Mouse (Mus musculus) liver (tissue): ENCODE data around the gene Alms1.
"Not testable (repeated sequence)": the region's sequence is repeated elsewhere in the genome, so short reads cannot be mapped to it uniquely, and the experiment has no call there.

ENCODE experiments used
- DNase-seq: peaks from one replicate; pipeline ENCODE4 v3.0.0-alpha.2; 2020; ENCODE audit warnings: mixed read lengths

The Alms1 gene

DNA sequence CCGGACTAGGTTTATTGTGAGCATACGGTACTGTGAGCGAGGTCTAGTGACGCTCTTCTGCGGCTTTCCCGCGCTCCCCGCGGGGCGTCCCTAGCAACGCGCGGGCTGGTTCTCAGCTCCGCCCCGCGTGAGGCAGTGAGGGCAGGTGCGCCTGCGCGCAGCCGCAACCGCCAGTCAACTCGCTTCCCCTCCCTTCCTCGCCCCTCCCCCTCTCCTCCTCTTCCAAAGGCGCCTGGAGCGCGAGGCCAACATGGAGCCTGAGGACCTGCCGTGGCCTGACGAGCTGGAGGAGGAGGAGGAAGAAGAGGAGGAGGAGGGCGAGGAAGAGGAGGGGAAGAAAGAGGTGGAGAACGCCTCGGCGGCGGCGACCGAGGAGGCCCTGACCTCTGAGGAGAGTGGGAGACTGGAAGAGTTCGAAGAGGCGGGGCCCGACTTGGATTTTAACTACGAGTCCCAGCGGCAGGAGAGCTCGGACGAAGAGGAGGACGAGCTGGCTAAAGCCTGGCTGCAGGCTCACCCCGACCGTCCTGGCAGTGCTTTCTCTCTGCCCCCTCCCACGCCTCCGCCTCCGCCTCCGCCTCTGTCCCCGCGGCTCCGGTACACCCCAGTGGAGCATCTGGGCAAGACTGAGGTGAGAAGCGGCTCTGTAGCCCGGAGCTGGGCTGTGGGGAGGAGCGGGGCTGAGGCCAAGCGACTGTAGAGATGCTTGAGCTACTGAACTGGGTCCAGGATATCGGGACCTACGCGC is at the start of gene Alms1:
Alms1 (plus strand) TSS at position 136 of the 748 bp plus-strand sequence.
- DNase-seq = peak; percentile 96

DNA sequence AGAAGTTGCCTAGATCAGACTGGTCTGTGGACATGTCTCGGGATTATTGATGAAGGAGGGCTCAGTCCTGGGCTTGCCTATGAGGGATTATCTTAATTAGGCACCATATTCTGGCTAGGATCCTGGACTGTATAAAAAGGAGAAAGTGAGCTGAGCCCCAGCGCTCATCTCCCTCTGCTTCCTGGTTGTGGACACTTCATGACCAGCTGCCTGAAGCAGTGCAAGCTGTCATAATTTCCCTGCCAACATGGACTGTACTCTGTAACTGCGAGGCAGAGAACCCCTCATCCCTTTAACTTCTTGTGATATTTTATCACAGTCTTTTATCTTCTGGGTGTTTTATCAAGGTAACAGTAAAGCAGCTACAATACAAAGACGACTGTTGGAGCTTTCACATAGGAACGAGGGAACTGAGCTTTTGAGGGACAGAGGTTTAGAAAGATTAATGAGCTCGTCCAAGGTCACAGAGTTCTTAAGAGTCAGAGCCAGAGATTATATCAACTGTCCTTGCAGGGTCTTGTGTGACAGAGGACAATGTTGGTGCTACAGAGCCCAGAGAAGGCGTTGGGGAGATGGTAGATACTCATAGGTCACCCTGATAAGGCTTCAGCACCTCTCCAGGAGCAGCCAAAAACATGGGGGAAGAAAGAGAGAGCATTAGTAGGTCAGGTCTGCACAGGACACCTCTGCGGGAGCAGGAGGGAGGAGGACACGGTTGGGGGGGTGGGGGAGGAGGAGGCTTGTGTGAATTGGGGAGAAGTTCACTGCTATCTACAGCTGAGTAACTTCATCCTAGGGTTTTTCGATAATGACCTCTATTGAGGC is 43.8 kb upstream of the Alms1 start:
- DNase-seq = no peak

DNA sequence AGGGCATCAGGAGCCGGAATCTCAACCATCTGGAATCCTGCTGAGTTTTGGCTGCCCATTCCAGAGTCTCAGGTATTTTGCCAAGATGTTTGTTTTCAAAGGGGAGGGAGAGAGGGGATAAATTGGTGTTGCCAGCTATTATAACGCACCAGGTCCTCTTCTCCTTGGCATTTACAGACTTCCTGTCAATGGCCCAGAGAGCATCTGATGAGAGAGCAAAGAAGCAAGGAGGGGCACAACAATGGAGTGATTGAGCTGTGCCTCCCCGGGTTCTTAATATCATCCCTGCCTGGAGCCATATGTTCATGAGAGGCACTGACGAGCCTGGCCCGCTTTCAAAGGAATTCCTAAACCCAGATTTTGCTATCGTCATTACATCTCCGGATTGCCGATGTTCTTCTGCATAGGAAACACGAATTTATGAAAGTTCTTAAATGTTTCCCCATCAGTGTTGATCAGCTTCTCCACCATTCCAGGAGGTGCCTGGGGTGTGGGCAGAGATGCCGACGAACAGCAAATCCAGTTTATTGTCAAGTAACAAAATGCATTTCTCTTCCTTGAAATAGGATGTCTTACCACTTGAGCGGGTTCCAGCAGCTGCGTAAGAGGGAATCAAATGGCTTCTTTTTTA is 43.0 kb upstream of the Alms1 start:
- DNase-seq = no peak

DNA sequence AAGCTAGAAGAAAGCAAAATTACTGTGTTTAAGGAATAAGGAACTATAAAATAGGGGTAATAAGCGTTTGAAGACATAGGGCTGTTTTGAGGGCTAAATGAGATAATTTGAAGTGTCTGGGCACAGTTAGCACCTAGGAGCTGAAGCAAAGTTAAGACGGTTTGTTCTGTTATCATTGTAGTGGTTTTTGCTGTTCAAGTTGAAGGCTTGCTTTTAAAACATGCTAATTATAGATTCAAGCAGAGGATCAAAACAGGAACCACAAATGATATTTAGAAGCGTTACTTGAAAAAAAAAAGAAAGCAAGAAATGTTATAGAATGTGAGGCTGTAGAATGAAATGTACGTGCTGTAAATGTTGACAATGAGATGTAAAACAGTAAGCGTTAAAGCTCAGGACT is 39.7 kb upstream of the Alms1 start:
- no peak for DNase-seq

DNA sequence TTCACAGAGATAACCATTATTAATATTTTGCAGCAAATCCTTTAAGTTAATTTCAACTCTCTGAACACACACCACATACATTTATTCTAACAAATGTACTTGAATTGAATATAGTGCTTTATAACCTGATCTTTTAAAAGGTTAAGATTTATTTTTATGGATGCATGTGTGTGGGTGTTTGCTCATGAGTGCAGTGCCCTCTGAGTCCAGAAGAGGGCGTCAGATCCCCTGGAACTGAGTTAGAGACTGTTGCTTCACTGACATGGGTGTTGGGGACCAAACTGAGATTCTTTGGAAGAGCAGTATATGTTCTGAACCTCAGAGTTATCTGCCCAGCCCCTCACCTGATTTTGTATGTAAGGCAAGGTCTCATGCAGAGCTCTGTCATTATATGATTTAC is 25.0 kb upstream of the Alms1 start:
- DNase-seq = no peak

DNA sequence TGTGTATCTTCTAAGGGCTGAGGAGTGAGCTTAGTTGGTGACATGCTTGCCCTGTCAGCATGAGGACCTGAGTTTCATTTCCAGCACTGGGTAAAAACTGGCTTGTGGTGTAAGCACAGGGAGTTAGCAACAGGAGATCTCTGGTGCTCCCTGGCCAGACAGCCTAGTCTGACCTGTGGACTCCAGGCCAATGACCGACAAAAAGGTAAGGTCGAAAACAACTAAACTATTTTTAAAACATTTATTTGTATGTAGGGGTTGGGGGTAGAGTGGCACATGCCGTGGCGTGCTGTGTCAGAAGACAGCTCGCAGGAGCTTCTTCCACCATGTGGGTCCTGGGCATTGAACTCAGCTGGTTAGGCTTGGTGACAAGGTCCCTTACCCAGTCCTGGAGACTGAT is 14.5 kb upstream of the Alms1 start:
- DNase-seq = no peak

DNA sequence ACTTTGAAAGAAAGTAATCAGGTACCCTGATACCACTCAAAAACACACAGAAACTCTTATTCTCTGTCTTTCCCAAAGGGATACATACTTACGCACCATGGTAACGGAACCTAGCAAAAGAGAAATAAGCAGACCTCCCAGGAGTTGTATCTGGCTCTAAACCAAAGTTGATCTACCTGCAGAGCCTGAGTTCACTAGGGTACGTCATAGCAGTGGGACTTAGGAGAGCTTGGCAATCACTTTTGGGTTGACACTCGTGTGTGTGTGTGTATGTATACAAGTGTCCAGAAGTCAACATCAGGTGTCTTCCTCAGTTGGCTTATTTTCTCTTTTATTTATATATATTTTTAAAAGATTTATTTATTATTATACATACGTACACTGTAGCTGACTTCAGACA is 5.6 kb upstream of the Alms1 start:
- DNase-seq = no peak

DNA sequence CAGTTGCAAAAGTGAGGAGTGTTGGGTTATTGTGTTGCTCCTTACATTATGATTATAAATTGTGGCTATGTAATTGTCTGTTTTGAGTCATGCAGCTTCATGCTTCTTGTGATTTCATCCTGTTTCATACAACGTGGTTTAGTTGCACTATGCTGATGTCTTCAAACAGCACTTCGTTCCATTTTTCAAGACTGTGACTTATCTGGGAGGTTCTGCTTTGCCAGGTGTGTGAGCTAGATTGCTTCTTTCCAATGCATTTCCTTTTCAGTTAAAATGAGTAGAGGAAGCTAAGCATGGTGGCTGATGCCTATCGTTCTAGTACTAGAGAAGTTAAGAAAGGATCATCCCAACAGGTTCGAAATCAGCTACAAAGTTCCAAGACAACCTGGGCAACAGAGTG is 2.7 kb upstream of the Alms1 start:
- no peak for DNase-seq

DNA sequence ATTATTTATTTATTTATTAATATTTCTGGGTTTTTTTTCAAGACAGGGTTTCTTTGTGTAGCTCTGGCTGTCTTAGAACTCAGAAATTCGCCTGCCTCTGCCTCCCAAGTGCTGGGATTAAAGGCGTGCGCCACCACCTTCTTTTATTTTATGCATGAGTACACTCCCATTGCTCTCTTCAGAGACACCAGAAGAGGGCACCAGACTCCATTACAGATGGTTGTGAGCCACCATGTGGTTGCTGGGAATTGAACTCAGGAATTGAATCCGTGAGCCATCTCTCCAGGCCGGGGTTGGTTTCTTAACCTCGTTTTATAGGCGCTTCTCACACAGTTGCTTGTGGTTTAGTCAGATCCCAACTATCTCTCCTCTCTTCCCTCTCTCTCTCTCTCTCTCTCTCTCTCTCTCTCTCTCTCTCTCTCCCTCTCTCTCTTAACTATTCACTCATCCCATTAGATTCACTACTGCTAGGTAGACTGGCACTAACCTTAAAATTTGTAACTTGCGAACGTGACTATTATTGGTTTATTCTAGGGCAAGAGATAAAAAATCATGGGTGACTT is 445 bp upstream of the Alms1 start:
- DNase-seq = peak; percentile 9

DNA sequence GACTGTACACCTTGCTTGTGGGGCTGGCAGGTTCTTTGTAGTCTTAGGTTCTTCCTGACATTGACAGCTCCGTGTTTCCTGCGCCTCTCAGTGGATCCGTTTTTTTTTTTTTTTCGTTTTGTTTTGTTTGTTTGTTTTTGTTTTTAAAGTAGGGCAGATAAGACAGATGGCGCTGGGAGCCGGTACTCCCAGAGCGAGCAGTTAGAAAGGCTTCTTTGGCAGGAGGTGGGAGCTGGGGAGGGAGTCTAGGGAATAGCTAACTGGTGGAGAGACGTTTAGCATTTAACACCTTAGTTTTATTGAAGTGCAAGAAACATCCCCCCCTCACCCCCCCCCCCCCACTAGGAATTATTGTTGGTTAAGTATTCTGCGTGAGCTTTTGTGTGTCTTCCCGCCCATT is 833 bp downstream of the Alms1 start:
- no peak for DNase-seq

DNA sequence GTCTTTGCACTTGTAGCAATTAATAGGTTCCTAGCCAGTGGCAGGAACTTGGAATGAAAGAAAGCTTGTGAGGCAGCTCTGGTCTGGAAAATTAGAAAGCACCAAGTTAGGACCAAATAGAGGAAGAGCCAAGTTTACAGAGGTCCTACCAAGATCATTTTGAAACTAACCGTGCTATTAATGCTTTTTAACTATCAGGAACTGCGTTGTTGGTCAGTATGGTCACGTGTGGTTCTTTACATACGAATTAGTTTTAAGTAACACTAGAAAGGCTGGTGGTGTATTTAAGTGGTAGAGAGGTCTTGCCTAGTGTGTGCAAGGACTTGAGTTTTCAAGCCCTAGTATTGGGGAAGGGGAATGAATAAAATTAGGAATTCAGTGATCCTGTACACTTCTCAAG is 1.2 kb downstream of the Alms1 start:
- DNase-seq = no peak

DNA sequence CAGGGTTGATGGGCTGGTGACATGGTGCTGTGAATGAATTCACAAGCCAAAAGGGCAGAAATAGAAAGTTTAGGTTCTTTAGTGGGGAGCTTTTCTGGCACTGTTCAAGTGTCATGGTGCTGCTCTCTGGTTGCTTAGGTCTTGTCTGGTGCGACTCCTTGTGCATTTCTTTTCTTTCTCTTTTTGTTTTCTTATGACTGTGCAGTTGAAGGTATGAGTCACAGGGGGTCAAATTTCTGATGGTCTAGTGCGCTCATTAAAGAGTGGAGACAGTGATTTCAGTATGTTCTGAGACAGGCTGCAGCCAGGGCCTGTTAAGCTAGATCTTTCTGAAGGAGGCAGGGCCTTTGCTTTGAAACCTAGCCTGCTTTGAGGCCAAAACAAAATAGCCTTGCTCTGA is 2.8 kb downstream of the Alms1 start:
- DNase-seq = no peak

DNA sequence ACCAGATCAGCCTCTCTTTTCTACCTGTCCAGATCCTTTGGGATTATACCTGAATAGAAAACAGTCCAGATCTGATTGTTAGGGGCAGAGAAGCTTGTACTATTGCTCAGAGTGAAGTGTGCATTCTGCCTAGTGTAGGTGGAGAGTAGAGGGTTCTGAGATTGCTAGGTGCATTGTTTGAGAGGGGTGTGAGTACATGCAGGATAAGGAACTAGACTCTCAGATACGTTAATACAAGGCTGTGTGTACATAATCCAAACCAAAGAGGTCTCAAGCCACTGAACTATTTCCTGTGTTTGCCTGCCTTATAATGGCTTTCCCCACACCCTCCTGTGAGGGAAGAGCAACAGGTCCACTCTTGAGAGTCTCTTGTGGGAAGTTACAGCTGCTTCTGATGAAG is 12.0 kb downstream of the Alms1 start:
- no peak for DNase-seq

DNA sequence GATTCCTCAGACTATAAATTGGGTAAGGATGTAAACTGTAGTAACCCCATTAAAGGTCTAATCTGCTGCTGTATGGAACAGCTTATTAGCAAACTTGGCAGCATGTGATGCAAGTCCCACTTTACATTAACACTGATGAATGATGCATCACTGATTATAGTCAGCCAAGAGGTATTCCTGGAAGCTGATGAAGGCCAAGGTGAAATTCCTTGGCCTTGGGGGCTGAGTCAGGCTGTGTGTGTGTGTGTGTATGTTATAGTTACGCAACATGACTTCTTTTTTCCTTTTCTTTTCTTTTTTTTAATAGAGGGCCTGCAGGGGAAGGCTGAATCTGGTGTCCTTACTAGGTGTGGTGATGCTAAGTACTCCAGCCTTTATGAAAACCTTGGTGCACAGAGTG is 23.2 kb downstream of the Alms1 start:
- no peak for DNase-seq

DNA sequence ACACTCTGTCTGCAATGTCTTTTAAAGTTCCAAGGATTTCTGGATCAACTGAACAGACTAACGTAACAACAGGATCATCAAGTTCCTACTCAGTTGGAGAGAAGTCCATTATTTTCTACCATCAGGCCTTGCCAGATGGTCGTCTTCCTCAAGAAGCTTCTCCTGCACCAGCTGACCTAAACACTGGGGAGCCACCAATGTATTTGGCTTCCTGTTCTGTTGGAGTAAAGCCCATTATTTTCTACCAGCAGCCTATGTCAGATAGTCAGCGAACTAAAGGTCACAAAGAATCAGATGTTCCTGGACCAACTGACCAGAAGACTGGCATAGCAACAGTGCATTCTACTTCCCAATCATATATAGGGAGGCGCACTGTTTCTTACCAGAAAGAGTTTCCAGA is 33.5 kb downstream of the Alms1 start:
- DNase-seq = no peak

DNA sequence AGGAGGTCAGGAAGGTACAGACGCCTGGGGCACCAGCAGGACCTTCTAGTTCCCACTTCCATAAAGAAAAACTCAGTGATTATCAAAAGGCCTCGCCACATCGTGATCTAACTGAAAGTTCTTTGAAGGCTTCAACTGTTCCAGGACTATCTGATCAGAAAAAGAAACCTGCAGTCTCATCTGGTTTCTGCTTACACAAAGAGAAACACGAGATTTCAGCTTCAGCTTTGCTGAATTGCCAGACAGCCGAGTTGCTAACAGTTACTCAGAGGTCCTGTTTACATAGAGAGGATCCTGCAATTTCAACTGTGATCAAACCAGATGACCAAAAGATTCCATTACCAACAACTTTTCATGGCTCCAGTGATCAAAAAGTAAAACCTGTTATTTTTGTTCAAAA is 34.3 kb downstream of the Alms1 start:
- DNase-seq = no peak

DNA sequence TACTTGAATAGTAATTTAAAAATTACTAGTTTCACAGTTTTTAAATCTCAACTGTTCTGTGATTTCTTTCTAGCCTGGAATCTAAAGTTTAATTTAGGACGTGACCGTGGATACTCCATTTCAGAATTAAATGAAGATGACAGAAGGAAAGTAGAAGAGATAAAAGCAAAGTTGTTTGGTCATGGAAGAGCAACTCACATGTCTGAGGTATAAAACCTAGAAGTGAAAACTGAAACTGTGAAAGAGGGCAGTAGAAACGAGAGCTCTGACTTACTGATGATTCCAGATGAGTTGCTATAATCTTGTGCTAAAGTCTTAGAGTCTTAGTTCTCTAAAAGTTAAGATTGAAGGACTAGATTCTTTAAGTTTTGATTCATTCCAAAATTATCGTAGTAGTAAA is 37.2 kb downstream of the Alms1 start:
- DNase-seq = no peak

DNA sequence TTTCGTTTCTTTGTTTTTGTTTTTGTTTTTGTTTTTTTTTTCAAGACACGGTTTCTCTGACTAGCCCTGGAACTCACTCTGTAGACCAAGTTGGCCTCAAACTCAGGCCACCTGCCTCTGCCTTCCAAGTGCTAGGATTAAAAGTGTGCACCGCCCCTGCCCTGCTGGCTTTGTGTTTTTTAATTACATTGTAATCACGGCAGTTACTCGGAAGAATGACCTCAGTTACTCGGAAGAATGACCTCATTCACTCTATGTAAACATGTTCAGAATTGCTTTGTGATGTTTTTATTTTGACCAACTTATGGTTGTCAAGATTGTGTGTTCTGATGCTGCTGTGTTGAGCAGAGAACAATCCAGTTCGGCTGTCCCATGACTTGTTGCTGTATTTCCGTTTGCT is 45.8 kb downstream of the Alms1 start:
- DNase-seq = no peak

DNA sequence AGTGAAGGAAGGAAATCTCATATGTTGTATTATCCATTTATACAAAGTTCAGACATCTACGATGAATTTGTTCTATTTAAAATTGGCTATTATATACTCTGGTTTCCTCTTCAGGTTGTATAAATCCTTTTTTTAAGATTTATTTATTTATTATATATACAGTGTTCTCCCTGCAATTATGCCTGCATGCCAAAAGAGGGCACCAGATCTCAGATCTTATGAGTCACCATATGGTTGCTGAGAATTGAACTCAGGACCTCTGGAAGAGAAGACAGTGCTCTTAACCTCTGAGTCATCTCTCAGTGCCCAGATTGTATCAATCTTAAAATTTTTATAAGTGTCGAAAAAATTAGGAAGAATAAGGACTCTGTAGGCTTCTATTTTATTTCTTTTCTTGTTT is 65.9 kb downstream of the Alms1 start:
- no peak for DNase-seq

DNA sequence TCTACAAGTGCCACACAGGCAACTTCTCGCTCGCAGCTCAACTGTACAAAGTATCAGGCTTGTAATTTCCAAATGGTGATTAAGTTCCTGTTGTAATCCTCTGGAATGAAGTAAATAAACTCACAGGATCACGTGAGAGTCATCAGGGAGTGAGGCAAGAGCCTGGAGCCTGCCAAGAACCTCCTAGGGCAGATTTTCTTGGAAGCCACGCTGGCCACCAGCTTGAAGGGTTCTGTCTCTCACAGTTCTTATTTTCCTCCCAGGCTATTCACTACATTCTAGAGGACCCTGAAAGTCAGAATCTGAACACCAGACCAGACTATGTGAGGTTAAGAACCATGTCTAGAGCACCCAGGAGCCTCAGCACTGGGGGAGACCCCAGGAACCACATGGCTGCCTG is 114.6 kb downstream of the Alms1 start:
- not testable (repeated sequence) for DNase-seq

DNA sequence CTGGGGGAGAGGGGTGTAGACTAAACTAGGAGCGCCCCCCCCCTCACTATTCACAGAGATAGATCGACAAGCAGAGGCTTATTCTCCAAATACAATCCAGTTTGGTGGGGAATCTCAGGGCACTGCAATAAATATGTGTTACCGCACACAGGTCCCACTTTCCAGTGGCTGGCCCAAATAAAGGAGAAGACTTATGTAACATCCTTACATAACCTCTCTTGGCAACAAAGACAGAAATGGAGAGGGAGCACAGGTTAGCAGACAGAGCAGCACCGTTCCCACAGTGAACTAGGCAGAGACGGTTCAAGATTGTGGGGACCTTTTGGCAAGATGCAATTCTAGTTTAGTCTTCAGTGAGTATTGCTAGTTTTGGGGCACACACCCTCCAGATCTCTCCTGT is 121.9 kb downstream of the Alms1 start:
- DNase-seq = not testable (repeated sequence)

DNA sequence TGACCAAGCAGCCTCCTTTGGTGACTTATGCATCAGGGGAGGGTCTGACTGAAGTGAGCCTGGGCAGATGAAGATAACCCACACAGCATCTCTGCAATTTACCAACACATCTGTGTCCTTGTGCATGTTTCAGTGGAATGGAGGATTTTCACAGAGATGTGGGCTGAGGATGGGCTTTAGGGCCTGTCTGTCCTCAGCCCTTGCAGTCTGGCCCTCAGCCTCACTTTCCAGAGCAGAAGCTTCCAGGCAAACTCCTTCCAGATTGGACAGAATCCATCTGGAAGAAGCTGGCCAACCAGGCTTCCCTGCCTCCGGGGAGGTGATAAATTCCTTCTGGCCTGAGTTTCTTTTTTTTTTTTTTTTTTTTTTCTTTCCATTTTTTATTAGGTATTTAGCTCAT is 122.3 kb downstream of the Alms1 start:
- not testable (repeated sequence) for DNase-seq

DNA sequence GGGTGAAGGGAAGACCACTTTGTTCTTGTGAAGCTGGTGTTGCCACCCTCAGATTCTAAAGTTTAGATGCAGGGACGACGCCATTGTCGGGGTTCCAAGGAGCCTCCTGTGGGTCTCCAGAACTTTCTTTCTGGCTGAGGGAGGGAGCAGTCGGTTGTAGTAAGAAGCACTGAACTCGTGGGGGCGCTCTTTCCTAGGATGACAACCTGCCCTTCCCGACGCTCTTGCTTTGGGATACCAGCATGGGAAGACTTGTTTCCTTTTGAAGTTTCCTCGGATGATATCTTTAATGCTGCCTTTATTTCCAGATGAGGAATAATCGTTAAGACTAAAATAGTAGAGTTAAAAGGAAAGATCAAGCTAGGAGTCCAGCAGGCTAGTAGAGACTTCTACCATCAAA is 125.8 kb downstream of the Alms1 start, which contains the start of gene Nat8f7:
Nat8f7 (minus strand) TSS at position 101 of the 400 bp plus-strand sequence.
- not testable (repeated sequence) for DNase-seq
